ENCODE assay signal across 17 mouse cellular contexts in the genomic region with DNA sequence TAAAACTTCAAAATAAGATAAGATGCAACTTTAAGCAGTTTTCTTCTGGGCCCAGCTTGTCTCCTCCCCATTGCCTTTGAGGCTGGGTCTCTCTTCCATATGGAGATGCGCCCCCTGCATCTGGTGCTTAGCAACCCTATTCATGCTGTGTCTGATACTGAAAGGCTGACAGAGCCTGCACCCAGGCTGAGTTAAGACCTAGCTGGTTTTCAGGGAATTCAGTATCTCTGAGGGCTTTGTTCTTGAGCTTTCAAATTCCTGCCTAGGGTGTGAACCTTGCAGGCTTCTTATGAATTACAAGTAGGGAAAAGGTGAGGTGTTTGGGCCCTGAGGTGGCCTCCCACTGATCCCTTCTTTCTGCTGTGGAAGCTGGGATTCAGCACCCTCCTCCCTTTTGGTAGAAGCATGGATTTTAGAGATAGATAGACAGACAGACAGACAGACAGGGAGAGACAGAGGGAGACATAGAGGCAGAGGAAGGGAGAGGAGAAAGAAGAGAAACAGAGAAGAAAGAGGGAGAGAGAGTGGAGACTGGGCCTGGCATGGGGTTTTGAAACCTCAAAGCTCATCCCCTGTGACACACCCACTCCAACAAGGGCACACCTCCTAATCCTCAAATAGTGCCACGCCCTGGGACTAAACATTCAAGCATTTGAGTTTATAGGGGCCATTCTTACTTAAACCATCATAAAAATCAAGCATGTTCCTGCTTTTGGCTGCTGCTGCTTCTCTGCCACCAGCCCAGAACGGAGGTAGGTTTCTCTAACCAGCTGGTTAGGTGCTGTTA.
"Had no signal": no experiment of that assay in that cellular context is flagged by ENCODE, and none has a peak within 500 bp of the region (broad histone marks: within the 10 kb centered on the region; RNA-seq: fewer than 3 reads in every experiment).

No protein-coding gene starts in this region.

- H3K9ac ChIP-seq: intestine, embryonic 15.5 days; kidney, embryonic 15.5 days; limb, embryonic 12.5 days; liver, embryonic 13.5 days; liver, postnatal 0 days; neural tube, embryonic 15.5 days had no signal

- H3K4me1 ChIP-seq: intestine, embryonic 15.5 days; neural tube, embryonic 15.5 days had no signal

- DNase-seq: kidney, adult 18-20 months; kidney, postnatal 14 days; layer of hippocampus, postnatal 36 days; liver; liver, embryonic 13.5 days; liver, postnatal 0 days; midbrain, embryonic 14.5 days; right cerebral cortex, adult 18-20 months; thymus, adult 18-20 months; thymus, postnatal 25 days had no signal

- H3K27ac ChIP-seq: intestine, embryonic 15.5 days; kidney, embryonic 15.5 days; limb, embryonic 12.5 days; liver, embryonic 13.5 days; macrophage; neural tube, embryonic 15.5 days had no signal

- H3K4me3 ChIP-seq: intestine, embryonic 15.5 days; kidney, embryonic 15.5 days; limb, embryonic 12.5 days; liver, embryonic 13.5 days; megakaryocyte, embryonic 14.5 days; myocyte; neural tube, embryonic 15.5 days had no signal

- H3K9me3 ChIP-seq: intestine, embryonic 15.5 days; kidney, embryonic 15.5 days; limb, embryonic 12.5 days; liver, embryonic 13.5 days; megakaryocyte, embryonic 14.5 days; neural tube, embryonic 15.5 days had no signal

- ATAC-seq: intestine, embryonic 15.5 days; liver, postnatal 0 days had no signal

- H3K4me2 ChIP-seq: intestine, embryonic 15.5 days; kidney, embryonic 15.5 days; limb, embryonic 12.5 days; liver, embryonic 13.5 days; neural tube, embryonic 15.5 days had no signal

- H3K36me3 ChIP-seq: intestine, embryonic 15.5 days had no signal

- H3K27me3 ChIP-seq: intestine, embryonic 15.5 days; kidney, embryonic 15.5 days; limb, embryonic 12.5 days; liver, embryonic 13.5 days; megakaryocyte, embryonic 14.5 days; neural tube, embryonic 15.5 days had no signal
